Mouse (Mus musculus): ENCODE data around the gene Dcbld2. TPM values are rescaled to one million over a fixed set of nuclear protein-coding genes. Genes with fewer than 3 reads are reported as not detected.

Dcbld2 gene
- polyA plus RNA-seq, 1 experiment from 2014 or later = 9.2 TPM

DNA sequence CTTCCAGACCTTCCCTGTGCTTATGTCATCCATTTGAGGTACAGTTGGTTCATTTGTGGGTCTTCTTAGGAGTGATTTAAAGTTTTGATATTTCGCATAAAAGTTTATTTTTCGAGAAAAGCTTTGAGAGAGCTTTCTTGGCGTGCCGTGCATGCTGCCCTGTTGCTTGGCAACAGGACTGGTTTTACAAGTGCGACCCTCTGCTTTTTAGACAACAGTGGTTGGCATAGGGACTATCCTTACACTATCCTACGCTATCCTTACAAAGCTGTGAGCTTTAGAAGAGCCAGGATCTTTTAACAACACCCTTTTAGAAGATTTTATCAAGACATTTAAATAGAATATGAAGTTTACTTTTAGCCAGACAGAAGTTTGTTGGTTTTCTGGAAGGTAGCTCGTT lies 22.0 kb downstream of the Dcbld2 start:
- DNase-seq (ENCODE audit: low spot score) (no peak), ATAC-seq (replicated peaks; ENCODE audit: low FRiP score, low TSS enrichment, low read depth) (no peak)
- Histone ChIP-seq H3K9ac (ENCODE audit: low read length) (no peak overlapping the region), H3K27ac (ENCODE audit: low read depth) (no peak overlapping the region), H3K9me3 (ENCODE audit: control insufficient read depth, low read length) (no peaks in the 10 kb centered on the region), H3K36me3 (ENCODE audit: control insufficient read depth, insufficient read depth, low read length) (peaks cover 20% of the 10 kb centered on the region), H3K27me3 (replicated peaks; ENCODE audit: control insufficient read depth, insufficient read depth, low read length) (no peaks in the 10 kb centered on the region), H3K4me2 (ENCODE audit: low read length) (no peak overlapping the region), H3K4me3 (ENCODE audit: low read depth, low read length) (no peak overlapping the region), H3K4me1 (replicated peaks; ENCODE audit: control insufficient read depth, insufficient read depth, low read length) (no peaks in the 10 kb centered on the region)
- WGBS = 79% methylated on average over 7 of the region's 7 CpGs

DNA sequence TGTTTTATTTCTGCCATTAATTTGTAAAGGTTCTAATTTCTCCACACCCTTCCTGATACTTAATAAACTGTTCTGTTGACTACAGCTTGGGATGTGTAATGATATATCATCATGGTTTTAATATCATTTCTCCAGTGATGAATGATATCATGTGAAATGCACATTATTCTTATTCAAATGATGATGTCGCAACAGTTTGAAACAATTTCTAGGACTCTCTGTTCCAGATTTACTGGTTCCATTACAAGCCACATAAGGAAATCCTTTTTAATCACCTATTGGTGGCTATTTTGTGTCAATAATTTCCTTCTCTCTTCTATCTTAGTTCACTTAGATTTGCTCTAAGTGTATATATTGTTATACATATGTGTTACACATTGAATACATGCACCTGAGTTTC lies 24.1 kb downstream of the Dcbld2 start:
- no peak overlapping the region for H3K4me3 ChIP-seq (ENCODE audit: low read depth, low read length)
- DNase-seq (ENCODE audit: low spot score) (no peak), ATAC-seq (replicated peaks; ENCODE audit: low FRiP score, low TSS enrichment, low read depth) (no peak)
- peaks cover 30% of the 10 kb centered on the region for H3K36me3 ChIP-seq (ENCODE audit: control insufficient read depth, insufficient read depth, low read length)
- no peaks in the 10 kb centered on the region for H3K4me1 ChIP-seq (replicated peaks; ENCODE audit: control insufficient read depth, insufficient read depth, low read length)
- H3K27ac ChIP-seq (ENCODE audit: low read depth) = no peak overlapping the region
- no peak overlapping the region for H3K9ac ChIP-seq (ENCODE audit: low read length)
- no peaks in the 10 kb centered on the region for H3K27me3 ChIP-seq (replicated peaks; ENCODE audit: control insufficient read depth, insufficient read depth, low read length)
- WGBS = 96% methylated on average over 1 of the region's 1 CpGs
- no peaks in the 10 kb centered on the region for H3K9me3 ChIP-seq (ENCODE audit: control insufficient read depth, low read length)
- H3K4me2 ChIP-seq (ENCODE audit: low read length) = no peak overlapping the region

DNA sequence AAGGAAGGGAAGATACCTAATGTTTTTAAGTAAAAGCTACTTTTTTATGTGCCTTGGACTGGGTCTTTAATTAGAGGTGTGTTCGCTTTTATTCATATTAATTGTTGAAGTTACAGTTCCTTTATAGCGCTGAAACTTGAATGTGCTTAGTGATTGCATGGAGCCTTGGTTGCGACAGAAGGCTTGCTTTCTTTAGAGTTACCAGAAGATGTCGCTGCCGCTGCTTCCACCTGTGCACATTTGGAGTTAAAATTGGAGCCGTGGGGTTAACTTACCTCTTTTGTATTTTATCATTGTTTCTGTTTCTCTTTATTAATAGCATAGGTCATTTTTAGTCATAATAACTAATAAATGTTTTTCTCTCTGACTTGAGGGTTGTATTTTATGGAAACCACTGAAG lies 36.5 kb downstream of the Dcbld2 start:
- H3K27ac ChIP-seq (ENCODE audit: low read depth) = no peak overlapping the region
- H3K9me3 ChIP-seq (ENCODE audit: control insufficient read depth, low read length) = no peaks in the 10 kb centered on the region
- no peak for DNase-seq (ENCODE audit: low spot score)
- WGBS = 75% methylated on average over 6 of the region's 6 CpGs
- H3K9ac ChIP-seq (ENCODE audit: low read length) = no peak overlapping the region
- H3K4me3 ChIP-seq (ENCODE audit: low read depth, low read length) = no peak overlapping the region
- H3K4me2 ChIP-seq (ENCODE audit: low read length) = no peak overlapping the region
- no peaks in the 10 kb centered on the region for H3K27me3 ChIP-seq (replicated peaks; ENCODE audit: control insufficient read depth, insufficient read depth, low read length)
- no peak for ATAC-seq (replicated peaks; ENCODE audit: low FRiP score, low TSS enrichment, low read depth)
- peaks cover 13% of the 10 kb centered on the region for H3K36me3 ChIP-seq (ENCODE audit: control insufficient read depth, insufficient read depth, low read length)
- no peaks in the 10 kb centered on the region for H3K4me1 ChIP-seq (replicated peaks; ENCODE audit: control insufficient read depth, insufficient read depth, low read length)

DNA sequence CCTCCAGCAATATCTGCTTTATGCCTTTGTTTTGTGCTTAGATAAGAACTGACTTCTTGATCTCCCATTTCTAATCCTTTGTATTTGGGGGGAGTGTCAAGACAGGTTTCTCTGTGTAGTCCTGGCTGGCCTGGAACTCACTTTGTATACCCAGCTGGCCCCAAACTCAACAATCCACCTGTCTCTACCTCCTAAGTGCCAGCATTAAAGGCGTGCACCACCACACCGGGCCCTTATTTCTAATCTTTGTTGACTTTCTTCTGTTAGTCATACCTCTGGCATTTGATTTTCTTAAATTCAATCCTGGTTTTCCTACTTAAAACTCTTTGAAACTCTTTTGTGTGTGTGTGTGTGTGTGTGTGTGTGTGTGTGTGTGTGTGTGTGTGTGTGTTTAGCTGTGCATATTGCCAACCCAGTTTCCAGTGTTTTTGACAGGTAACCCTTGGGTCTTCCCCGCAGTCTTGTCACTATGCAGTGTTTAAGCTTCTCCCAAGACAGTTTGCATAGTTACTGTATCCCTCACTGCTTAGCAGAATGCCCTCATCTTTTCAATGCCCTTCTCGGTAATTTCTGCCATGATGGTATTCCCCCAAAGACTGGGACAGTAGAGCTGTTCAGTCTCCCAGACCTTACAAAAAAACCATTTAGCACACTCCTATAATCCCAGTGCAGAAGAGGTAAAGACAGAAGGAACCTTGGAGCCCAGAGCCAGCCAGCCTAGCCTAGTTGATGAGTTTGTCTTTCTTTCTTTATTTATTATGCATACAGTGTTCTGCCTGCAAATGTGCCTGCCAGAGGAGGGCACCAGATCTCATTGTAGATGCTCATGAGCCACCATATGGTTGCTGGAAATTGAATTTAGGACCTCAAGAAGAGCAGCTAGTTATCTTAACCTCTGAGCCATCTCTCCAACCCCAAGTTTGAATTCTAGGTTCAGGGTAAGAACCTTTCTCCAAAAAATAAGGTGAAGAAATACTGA lies 38.3 kb downstream of the Dcbld2 start:
- no peaks in the 10 kb centered on the region for H3K27me3 ChIP-seq (replicated peaks; ENCODE audit: control insufficient read depth, insufficient read depth, low read length)
- H3K36me3 ChIP-seq (ENCODE audit: control insufficient read depth, insufficient read depth, low read length) = peaks cover 30% of the 10 kb centered on the region
- no peaks in the 10 kb centered on the region for H3K4me1 ChIP-seq (replicated peaks; ENCODE audit: control insufficient read depth, insufficient read depth, low read length)
- no peak for DNase-seq (ENCODE audit: low spot score)
- no peak overlapping the region for H3K4me2 ChIP-seq (ENCODE audit: low read length)
- no peak overlapping the region for H3K9ac ChIP-seq (ENCODE audit: low read length)
- H3K4me3 ChIP-seq (ENCODE audit: low read depth, low read length) = no peak overlapping the region
- H3K9me3 ChIP-seq (ENCODE audit: control insufficient read depth, low read length) = no peaks in the 10 kb centered on the region
- WGBS = 87% methylated on average over 4 of the region's 4 CpGs
- ATAC-seq (replicated peaks; ENCODE audit: low FRiP score, low TSS enrichment, low read depth) = no peak
- H3K27ac ChIP-seq (ENCODE audit: low read depth) = no peak overlapping the region

DNA sequence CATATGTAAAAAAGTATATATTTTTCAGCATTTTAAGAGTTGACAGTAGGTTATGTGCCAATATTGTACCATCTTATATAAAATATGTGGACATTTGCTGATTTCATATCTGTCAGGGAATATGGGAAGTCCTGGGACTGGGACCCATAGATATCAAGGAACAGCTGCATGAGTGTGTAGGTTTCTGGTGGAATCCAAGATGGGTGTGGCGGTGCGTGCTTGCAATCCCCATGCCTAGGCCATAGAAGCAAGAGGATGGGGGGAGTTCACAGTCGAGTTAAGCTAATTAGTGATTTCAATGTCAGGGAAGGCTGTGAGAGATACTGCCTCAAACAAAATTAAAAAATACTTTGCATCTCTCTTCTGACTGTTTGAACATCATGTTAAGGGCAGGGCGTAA lies 40.8 kb downstream of the Dcbld2 start:
- no peaks in the 10 kb centered on the region for H3K9me3 ChIP-seq (ENCODE audit: control insufficient read depth, low read length)
- WGBS = 94% methylated on average over 4 of the region's 4 CpGs
- H3K4me2 ChIP-seq (ENCODE audit: low read length) = no peak overlapping the region
- H3K27me3 ChIP-seq (replicated peaks; ENCODE audit: control insufficient read depth, insufficient read depth, low read length) = no peaks in the 10 kb centered on the region
- DNase-seq (ENCODE audit: low spot score) (no peak), ATAC-seq (replicated peaks; ENCODE audit: low FRiP score, low TSS enrichment, low read depth) (no peak)
- no peak overlapping the region for H3K27ac ChIP-seq (ENCODE audit: low read depth)
- H3K9ac ChIP-seq (ENCODE audit: low read length) = no peak overlapping the region
- H3K36me3 ChIP-seq (ENCODE audit: control insufficient read depth, insufficient read depth, low read length) = peaks cover 40% of the 10 kb centered on the region
- no peak overlapping the region for H3K4me3 ChIP-seq (ENCODE audit: low read depth, low read length)
- H3K4me1 ChIP-seq (replicated peaks; ENCODE audit: control insufficient read depth, insufficient read depth, low read length) = no peaks in the 10 kb centered on the region

DNA sequence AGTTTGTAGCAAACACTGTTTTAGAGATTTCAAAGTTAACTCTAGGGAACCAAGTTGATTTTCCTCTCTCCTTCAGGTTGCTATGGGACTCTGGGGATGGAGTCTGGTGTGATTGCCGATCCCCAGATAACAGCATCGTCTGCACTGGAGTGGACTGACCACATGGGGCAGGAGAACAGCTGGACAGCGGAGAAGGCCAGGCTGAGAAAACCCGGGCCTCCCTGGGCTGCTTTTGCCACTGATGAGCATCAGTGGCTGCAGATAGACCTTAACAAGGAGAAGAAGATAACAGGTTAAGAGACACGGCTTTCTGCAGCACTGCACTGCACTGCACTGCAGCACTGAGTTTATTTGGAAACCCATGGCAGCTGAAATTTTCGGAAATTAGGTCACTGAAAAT lies 42.4 kb downstream of the Dcbld2 start:
- no peak for DNase-seq (ENCODE audit: low spot score)
- H3K4me3 ChIP-seq (ENCODE audit: low read depth, low read length) = no peak overlapping the region
- 76% methylated on average over 6 of the region's 6 CpGs for WGBS

DNA sequence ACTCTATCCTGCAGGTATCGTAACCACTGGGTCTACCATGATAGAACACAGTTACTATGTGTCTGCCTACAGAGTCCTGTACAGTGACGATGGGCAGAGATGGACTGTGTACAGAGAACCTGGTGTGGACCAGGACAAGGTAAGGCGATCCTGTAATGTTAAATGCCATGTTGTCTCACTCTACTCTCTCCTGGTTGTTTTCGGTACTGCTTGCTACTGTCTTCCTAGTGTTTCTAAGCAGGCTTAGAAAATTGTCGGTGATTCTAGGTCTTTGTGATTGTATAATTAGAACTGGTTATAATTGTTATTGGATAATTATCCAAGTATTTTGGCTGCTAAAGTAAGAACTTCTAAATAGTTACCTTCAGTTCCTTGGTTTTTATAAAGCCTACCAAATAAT lies 43.4 kb downstream of the Dcbld2 start:
- no peak overlapping the region for H3K9ac ChIP-seq (ENCODE audit: low read length)
- no peak for DNase-seq (ENCODE audit: low spot score)
- no peak overlapping the region for H3K27ac ChIP-seq (ENCODE audit: low read depth)
- WGBS = 97% methylated on average over 5 of the region's 5 CpGs
- H3K9me3 ChIP-seq (ENCODE audit: control insufficient read depth, low read length) = no peaks in the 10 kb centered on the region
- H3K4me1 ChIP-seq (replicated peaks; ENCODE audit: control insufficient read depth, insufficient read depth, low read length) = no peaks in the 10 kb centered on the region
- no peak overlapping the region for H3K4me2 ChIP-seq (ENCODE audit: low read length)
- ATAC-seq (replicated peaks; ENCODE audit: low FRiP score, low TSS enrichment, low read depth) = no peak
- peaks cover 48% of the 10 kb centered on the region for H3K36me3 ChIP-seq (ENCODE audit: control insufficient read depth, insufficient read depth, low read length)
- no peak overlapping the region for H3K4me3 ChIP-seq (ENCODE audit: low read depth, low read length)
- no peaks in the 10 kb centered on the region for H3K27me3 ChIP-seq (replicated peaks; ENCODE audit: control insufficient read depth, insufficient read depth, low read length)

More for the DNA sequence above, 42.4 kb downstream of the Dcbld2 start:
- H3K4me2 ChIP-seq (ENCODE audit: low read length) = no peak overlapping the region
- no peak for ATAC-seq (replicated peaks; ENCODE audit: low FRiP score, low TSS enrichment, low read depth)
- H3K9ac ChIP-seq (ENCODE audit: low read length) = no peak overlapping the region
- H3K27ac ChIP-seq (ENCODE audit: low read depth) = no peak overlapping the region
- H3K9me3 ChIP-seq (ENCODE audit: control insufficient read depth, low read length) = no peaks in the 10 kb centered on the region
- no peaks in the 10 kb centered on the region for H3K4me1 ChIP-seq (replicated peaks; ENCODE audit: control insufficient read depth, insufficient read depth, low read length)
- peaks cover 43% of the 10 kb centered on the region for H3K36me3 ChIP-seq (ENCODE audit: control insufficient read depth, insufficient read depth, low read length)
- H3K27me3 ChIP-seq (replicated peaks; ENCODE audit: control insufficient read depth, insufficient read depth, low read length) = no peaks in the 10 kb centered on the region

DNA sequence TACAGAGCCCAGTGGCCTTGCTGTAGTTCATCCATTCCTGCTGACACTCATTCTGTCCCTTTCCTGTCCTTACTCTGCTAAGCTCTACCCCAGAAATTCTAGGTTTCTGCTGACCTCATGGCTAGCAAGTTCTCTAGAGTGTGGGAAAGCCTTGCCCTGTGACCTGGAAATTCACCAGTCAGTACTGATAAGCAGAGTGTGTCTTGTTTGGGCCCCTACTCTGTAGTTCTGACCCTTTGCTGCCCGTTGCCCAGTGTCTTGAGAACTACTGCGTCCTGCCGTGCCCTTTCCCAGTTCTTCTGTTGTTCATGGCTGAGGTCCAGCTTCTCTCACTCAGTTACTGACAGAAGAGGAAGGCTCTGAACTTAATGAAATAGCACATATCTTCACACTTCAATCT lies 44.9 kb downstream of the Dcbld2 start:
- H3K27ac ChIP-seq (ENCODE audit: low read depth) = no peak overlapping the region
- DNase-seq (ENCODE audit: low spot score) (no peak), ATAC-seq (replicated peaks; ENCODE audit: low FRiP score, low TSS enrichment, low read depth) (no peak)
- peaks cover 51% of the 10 kb centered on the region for H3K36me3 ChIP-seq (ENCODE audit: control insufficient read depth, insufficient read depth, low read length)
- H3K4me2 ChIP-seq (ENCODE audit: low read length) = no peak overlapping the region
- no peak overlapping the region for H3K9ac ChIP-seq (ENCODE audit: low read length)
- H3K9me3 ChIP-seq (ENCODE audit: control insufficient read depth, low read length) = no peaks in the 10 kb centered on the region
- WGBS = 76% methylated on average over 3 of the region's 3 CpGs
- H3K4me3 ChIP-seq (ENCODE audit: low read depth, low read length) = no peak overlapping the region
- H3K27me3 ChIP-seq (replicated peaks; ENCODE audit: control insufficient read depth, insufficient read depth, low read length) = no peaks in the 10 kb centered on the region
- no peaks in the 10 kb centered on the region for H3K4me1 ChIP-seq (replicated peaks; ENCODE audit: control insufficient read depth, insufficient read depth, low read length)

DNA sequence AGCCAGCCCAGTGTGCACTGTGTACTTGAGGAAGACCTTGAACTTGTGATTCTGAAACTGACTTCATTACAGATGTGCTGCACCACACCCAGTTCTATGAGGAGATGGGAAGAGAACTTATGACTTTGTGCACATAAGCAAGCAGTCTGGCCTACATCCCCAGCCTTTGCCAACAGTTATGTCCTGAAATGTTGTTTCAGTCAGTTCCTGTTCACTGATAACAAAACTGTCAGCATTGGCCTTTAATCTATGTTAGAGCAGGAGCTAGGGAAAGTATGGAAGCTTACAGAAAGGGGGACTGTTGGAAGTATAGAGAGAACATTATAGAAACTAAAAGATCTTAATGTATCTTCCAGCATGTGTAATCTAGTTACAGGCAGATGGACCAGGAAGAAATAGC lies 45.6 kb downstream of the Dcbld2 start:
- H3K9me3 ChIP-seq (ENCODE audit: control insufficient read depth, low read length) = no peaks in the 10 kb centered on the region
- H3K27ac ChIP-seq (ENCODE audit: low read depth) = no peak overlapping the region
- H3K4me3 ChIP-seq (ENCODE audit: low read depth, low read length) = no peak overlapping the region
- DNase-seq (ENCODE audit: low spot score) (no peak), ATAC-seq (replicated peaks; ENCODE audit: low FRiP score, low TSS enrichment, low read depth) (no peak)
- peaks cover 55% of the 10 kb centered on the region for H3K36me3 ChIP-seq (ENCODE audit: control insufficient read depth, insufficient read depth, low read length)
- no peak overlapping the region for H3K4me2 ChIP-seq (ENCODE audit: low read length)
- H3K4me1 ChIP-seq (replicated peaks; ENCODE audit: control insufficient read depth, insufficient read depth, low read length) = no peaks in the 10 kb centered on the region
- no peaks in the 10 kb centered on the region for H3K27me3 ChIP-seq (replicated peaks; ENCODE audit: control insufficient read depth, insufficient read depth, low read length)
- no peak overlapping the region for H3K9ac ChIP-seq (ENCODE audit: low read length)
